Mouse (Mus musculus) kidney, postnatal 0 days (tissue): ENCODE data around the gene Srd5a3. TPM values are rescaled to one million over a fixed set of nuclear protein-coding genes. Genes with fewer than 3 reads are reported as not detected.

Experiments used
- ATAC-seq: fragments of 200-750 bp; cut with Nextera tagmentation; replicated peaks from 2 replicates; pipeline ENCODE4 v1.8.0; 2017; ENCODE audit warnings: low read depth, moderate number of reproducible peaks, moderate TSS enrichment, moderate library complexity; ENCODE audit not compliant: low FRiP score
- DNase-seq: peaks from one replicate; pipeline ENCODE4 v3.0.0-alpha.2; 2016; ENCODE audit warnings: low spot score
- H3K27ac ChIP-seq: fragments of 300-500 bp; sonication (generic); 2 replicates; pipeline ENCODE4 v1.5.1; 2014; ENCODE audit warnings: mild to moderate bottlenecking
- H3K27me3 ChIP-seq: fragments of 300-500 bp; sonication (generic); 2 replicates; pipeline ENCODE4 v1.6.1; 2014; ENCODE audit warnings: low read length, mixed read lengths; ENCODE audit not compliant: insufficient read depth
- H3K36me3 ChIP-seq: fragments of 300-500 bp; sonication (generic); 2 replicates; pipeline ENCODE4 v1.6.1; 2014; ENCODE audit warnings: low read length, mixed read lengths; ENCODE audit not compliant: insufficient read depth
- H3K4me1 ChIP-seq: fragments of 300-500 bp; sonication (generic); replicated peaks from 2 replicates; pipeline ENCODE4 v1.6.1; 2014; ENCODE audit warnings: antibody characterized with exemption, low read length, mixed read lengths; ENCODE audit not compliant: insufficient read depth
- H3K4me2 ChIP-seq: fragments of 300-500 bp; sonication (generic); 2 replicates; pipeline ENCODE4 v1.6.1; 2014; ENCODE audit warnings: mild to moderate bottlenecking, low read length, moderate library complexity, mixed read lengths
- H3K4me3 ChIP-seq: fragments of 300-500 bp; sonication (generic); replicated peaks from 2 replicates; pipeline ENCODE4 v1.5.1; 2014; ENCODE audit warnings: low read depth, low read length
- H3K9ac ChIP-seq: fragments of 300-500 bp; sonication (generic); 2 replicates; pipeline ENCODE4 v1.6.1; 2014; ENCODE audit warnings: low read depth, low read length
- H3K9me3 ChIP-seq: fragments of 300-500 bp; sonication (generic); replicated peaks from 2 replicates; pipeline ENCODE4 v1.6.1; 2016; ENCODE audit warnings: low read length, inconsistent platforms, mixed read lengths
- CTCF ChIP-seq: IDR thresholded peaks from 2 replicates; pipeline ENCODE4 v1.5.1; 2016; ENCODE audit warnings: antibody characterized with exemption, low read depth, mild to moderate bottlenecking, moderate library complexity
- WGBS: fragments of 180-500 bp; shearing (Covaris S2); extraction: QIAGEN DNeasy Blood & Tissue Kit; methylation state at CpG from one replicate; pipeline ENCODE4 v1.1.7; 2014; 5-methylcytosine and 5-hydroxymethylcytosine counted together
- polyA plus RNA-seq: library from polyadenylated mRNA; unstranded; fragments of >200 nt; fragmentation: Nextera tagmentation; extraction: Ambion mirVana; gene quantifications from 2 replicates; pipeline ENCODE4 v1.2.1, GENCODE M21; 2015

Srd5a3 gene
- polyA plus RNA-seq, 1 experiment from 2014 or later: 43.3 TPM

DNA sequence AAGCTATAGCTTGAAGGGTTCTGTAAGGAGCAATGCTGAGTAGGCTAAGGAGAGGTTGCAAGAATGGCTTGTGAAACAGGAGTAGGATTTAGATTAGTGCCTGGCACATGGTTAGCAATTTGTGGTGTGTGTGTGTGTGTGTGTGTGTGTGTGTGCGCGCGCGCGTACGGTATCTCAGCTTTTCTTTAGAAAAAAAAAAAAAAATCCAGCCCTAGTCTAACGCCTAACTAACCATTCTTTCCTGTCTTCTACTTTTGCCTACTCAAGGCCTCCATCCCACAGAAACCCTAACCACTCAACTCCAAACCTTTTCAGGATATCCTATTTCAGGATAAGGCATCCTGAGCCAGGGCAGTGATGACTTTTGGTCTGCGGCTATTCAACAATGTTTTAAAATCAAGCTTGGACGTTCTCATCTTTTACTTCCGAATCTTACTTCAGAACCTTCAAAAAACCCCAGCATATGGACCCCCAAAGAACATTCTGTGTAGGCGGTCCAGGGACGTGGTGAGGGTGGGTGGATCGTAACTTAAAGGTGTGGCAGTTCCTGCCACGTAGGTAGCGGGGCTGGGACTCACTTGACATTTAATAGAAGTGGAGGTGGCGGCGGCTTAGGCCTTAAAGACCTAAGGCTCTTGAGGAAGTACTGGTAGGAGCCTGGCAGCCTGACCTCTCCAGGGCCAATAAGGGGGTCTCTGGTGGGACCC is 43.1 kb downstream of the Srd5a3 start:
- WGBS: 37% methylated on average over 17 of the region's 17 CpGs
- H3K4me1 ChIP-seq: peaks cover 13% of the 10 kb centered on the region; the same call in 1 of the 2 replicates
- no peak for TF ChIP-seq CTCF
- H3K36me3 ChIP-seq: no peaks in the 10 kb centered on the region
- H3K9me3 ChIP-seq: no peaks in the 10 kb centered on the region
- H3K4me2 ChIP-seq: peak overlapping the region; percentile 84
- H3K27me3 ChIP-seq: no peaks in the 10 kb centered on the region
- no peak for ATAC-seq
- peak overlapping the region; percentile 97 for H3K27ac ChIP-seq
- peak overlapping the region; percentile 91 for H3K9ac ChIP-seq
- DNase-seq: no peak
- peak overlapping the region; percentile 87 for H3K4me3 ChIP-seq

- H3K4me1 ChIP-seq: peaks cover 13% of the 10 kb centered on the region; the same call in 1 of the 2 replicates
- WGBS: 1% methylated on average over 59 of the region's 62 CpGs
- H3K9me3 ChIP-seq: no peaks in the 10 kb centered on the region
- H3K27ac ChIP-seq: peak within 1 kb of the TSS; percentile 97
- no peak for TF ChIP-seq CTCF
- H3K9ac ChIP-seq: peak within 1 kb of the TSS; percentile 91
- H3K27me3 ChIP-seq: no peaks in the 10 kb centered on the region
- H3K4me2 ChIP-seq: peak within 1 kb of the TSS; percentile 84
- peak; percentile 96 for ATAC-seq
- H3K36me3 ChIP-seq: no peaks in the 10 kb centered on the region
- H3K4me3 ChIP-seq: peak within 1 kb of the TSS; percentile 87
- DNase-seq: peak; percentile 96
Measured at GRCm38 (mm10) chr5:76183750-76184261, 43.7 kb downstream of the Srd5a3 start, which contains the start of gene Tmem165. Tmem165 (plus strand) TSS chr5:76183880.

DNA sequence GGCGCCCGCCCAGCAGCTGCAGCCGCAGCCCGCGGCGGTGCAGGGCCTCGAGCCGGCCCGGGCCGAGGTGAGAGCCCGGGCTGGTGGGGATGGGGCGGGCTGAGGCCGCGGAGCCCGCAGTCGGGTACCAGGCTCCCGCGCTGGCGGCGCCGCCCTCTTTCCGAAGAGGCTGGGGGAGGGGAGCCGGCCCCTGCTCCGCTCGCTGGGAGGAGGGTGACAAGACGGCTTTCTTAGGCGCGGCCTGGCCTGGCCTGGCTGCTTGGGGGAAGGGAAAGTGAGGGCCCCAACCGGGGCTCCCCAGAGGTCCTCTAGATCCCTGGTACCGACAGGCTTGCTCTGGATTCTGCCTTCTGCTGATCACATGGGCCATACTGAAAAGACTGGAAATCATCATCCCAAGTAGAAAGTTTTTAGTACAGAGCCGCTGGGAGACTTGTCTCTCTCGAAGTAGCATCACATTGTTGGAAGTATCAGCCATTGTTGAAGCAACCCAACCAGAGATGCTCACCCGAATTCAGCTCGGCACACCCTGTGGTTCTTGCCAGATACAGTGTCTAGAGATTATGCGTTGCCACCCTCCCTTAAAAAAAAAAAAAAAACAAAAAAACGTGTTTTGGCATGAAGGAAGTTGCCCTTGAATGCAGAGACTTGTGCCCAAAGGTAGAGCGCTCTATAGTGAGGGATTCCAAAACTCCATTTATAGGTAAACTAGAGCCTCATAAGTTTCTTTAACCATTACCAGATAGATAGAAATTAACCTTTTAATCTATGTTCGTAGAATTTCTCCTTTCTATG is 44.4 kb downstream of the Srd5a3 start:
- peak overlapping the region; percentile 84 for H3K4me2 ChIP-seq
- no peaks in the 10 kb centered on the region for H3K9me3 ChIP-seq
- no peaks in the 10 kb centered on the region for H3K36me3 ChIP-seq
- peak overlapping the region; percentile 97 for H3K27ac ChIP-seq
- 4% methylated on average over 30 of the region's 38 CpGs for WGBS
- no peak for TF ChIP-seq CTCF
- ATAC-seq: peak; percentile 86
- H3K9ac ChIP-seq: peak overlapping the region; percentile 91
- peaks cover 13% of the 10 kb centered on the region; the same call in 1 of the 2 replicates for H3K4me1 ChIP-seq
- H3K4me3 ChIP-seq: peak overlapping the region; percentile 87
- H3K27me3 ChIP-seq: no peaks in the 10 kb centered on the region
- peak; percentile 82 for DNase-seq

DNA sequence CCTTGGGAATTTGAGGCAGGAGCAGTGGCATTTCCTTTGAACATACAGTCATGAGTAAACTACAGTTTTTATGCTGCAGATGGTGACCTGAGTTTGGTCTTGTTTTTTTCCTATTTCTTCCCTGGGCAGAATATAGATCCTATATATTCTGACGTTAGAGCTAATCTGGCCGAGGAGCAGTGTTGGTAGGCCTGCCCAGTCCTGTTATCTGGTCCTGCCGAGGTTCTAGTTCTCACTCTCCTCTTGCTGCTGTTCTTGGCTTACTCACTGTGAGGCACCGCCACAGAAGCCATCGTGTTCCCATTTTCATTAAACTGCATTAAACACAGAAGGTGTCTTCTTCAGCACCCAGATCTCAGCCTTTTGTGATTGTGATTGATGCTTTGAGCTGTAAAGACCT is 47.8 kb downstream of the Srd5a3 start:
- DNase-seq (no peak), ATAC-seq (no peak)
- Histone ChIP-seq H3K9ac (no peak overlapping the region), H3K4me1 (peaks cover 13% of the 10 kb centered on the region; the same call in 1 of the 2 replicates), H3K27ac (no peak overlapping the region), H3K4me3 (no peak overlapping the region), H3K27me3 (no peaks in the 10 kb centered on the region), H3K4me2 (no peak overlapping the region), H3K36me3 (no peaks in the 10 kb centered on the region), H3K9me3 (no peaks in the 10 kb centered on the region)
- WGBS: 92% methylated on average over 5 of the region's 5 CpGs
- no peak for TF ChIP-seq CTCF

DNA sequence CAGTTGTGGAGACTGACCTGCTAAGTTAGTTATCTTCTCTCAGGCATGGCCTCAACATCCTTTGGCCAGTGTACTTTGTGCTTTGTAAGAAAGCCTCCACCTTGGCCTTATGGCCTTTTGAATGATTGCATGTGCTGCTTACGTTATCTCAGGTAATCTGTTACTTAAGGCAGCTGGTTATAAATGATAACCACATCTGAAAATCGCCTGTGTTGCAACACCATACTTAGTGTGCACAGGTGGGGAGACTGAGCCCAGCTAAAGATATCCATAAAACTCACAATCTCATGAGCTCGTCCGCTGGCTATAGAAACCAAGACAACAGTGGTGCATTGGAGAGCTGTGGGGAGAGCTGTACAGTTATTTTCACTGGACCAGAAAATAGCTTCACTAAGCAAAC is 50.5 kb downstream of the Srd5a3 start:
- Histone ChIP-seq H3K4me1 (peaks cover 6% of the 10 kb centered on the region; the same call in 1 of the 2 replicates), H3K36me3 (peaks cover 3% of the 10 kb centered on the region; the same call in 1 of the 2 replicates), H3K4me3 (no peak overlapping the region), H3K27me3 (no peaks in the 10 kb centered on the region), H3K27ac (no peak overlapping the region), H3K9me3 (no peaks in the 10 kb centered on the region), H3K9ac (no peak overlapping the region), H3K4me2 (no peak overlapping the region)
- no peak for TF ChIP-seq CTCF
- 90% methylated on average over 4 of the region's 4 CpGs for WGBS
- ATAC-seq (no peak), DNase-seq (no peak)

GRCm38 (mm10) chr5:76193075-76193474 is 53.0 kb downstream of the Srd5a3 start:
- Histone ChIP-seq H3K4me1 (0 out of 2 replicates have a peak, but pooled peaks cover under 1% of the 10 kb centered on the region), H3K27ac (no peak overlapping the region), H3K9ac (no peak overlapping the region), H3K9me3 (no peaks in the 10 kb centered on the region), H3K4me2 (no peak overlapping the region), H3K36me3 (peaks cover 3% of the 10 kb centered on the region; the same call in 1 of the 2 replicates), H3K27me3 (no peaks in the 10 kb centered on the region), H3K4me3 (no peak overlapping the region)
- no peak for DNase-seq
- no peak for TF ChIP-seq CTCF
- no peak for ATAC-seq
